Mouse (Mus musculus) CD8-positive naive resting alpha-beta T cell, adult 2 months (primary cell): Measurements from ENCODE around the gene Slc8a2.

ENCODE experiments used
- DNase-seq, 2 experiments: peaks; one replicate each; pipeline ENCODE4 v3.0.0; 2022; ENCODE audit warnings: low read depth in 2 of 2, low spot score in 2 of 2

Gene Slc8a2

DNA sequence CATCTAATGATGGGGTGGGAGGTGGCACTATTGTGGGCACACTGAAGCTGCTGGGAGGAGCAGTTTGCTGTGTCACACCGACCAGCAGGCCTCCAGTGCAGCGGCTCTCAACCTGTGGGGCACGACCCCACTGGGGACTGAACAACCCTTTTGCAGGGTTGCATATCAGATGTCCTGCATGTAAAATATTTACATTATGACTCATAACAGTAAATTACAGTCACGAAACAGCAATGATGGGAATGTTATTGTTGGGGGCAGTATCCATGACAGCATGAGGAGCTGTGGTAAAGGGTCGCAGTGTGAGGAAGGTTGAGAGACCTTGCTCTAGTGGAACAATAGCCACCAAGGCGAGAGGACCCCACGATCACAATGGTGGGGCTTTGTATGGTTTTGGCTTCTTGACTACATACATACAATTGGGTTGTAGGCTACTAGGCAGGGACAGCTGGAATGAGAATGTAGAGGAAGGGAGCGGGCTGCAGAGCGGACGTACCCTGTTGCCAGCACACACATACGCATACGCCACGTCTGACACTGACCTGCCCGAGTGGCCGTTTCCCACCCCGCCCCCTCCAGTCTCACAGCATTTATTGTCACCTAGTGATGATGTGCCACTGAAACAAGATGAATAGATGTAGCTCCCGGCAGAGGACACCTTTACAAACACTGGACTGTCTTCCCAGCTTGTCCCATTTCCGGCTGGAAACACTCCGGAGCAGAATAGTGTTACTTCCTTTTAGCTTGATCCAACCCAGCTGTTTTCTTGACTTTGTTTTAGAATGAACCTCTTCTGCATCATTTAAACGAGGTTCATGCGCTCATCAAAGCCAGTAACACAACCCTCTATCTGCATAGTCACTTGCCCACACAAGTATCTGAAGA is 79.4 kb downstream of the Slc8a2 start:
- no peak for DNase-seq
